Mouse (Mus musculus): ENCODE measurements around the gene Hoxb8. TPM values are rescaled to one million over a fixed set of nuclear protein-coding genes. Genes with fewer than 3 reads are reported as not detected.

Hoxb8 gene
- total RNA-seq, 4 experiments from 2014 or later: not detected

GRCm38 (mm10) chr11:96284774-96285734, 3.3 kb downstream of the Hoxb8 start:
- no peak for DNase-seq (ENCODE audit: low spot score in 2 of 2)

GRCm38 (mm10) chr11:96285771-96286738, 4.3 kb downstream of the Hoxb8 start, which contains the start of gene Hoxb7:
Hoxb7 (plus strand) TSS chr11:96286623.
- DNase-seq (ENCODE audit: low spot score in 2 of 2): no peak

DNA sequence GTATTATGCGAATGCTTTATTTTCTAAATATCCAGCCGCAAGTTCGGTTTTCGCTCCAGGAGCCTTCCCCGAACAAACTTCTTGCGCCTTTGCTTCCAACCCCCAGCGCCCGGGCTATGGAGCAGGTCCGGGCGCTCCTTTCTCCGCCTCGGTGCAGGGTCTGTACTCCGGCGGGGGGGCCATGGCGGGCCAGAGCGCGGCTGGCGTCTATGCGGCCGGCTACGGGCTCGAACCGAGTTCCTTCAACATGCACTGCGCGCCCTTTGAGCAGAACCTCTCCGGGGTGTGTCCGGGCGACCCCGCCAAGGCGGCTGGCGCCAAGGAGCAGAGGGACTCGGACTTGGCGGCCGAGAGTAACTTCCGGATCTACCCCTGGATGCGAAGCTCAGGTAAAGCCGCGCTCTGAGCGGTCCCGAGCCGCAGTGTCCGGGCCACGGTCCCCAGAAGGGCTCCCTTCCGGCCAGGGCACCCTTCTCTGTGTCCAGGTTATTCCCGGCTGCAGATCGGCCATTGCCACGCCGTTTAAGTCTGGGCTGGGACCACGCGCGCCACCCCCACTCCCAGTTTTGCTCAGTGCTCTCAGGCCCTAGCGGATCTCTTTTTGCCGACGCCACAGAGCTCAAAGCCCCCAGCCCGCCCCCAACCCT, 5.2 kb downstream of the Hoxb8 start:
- DNase-seq (ENCODE audit: low spot score in 2 of 2): no peak

GRCm38 (mm10) chr11:96287411-96287810, 5.7 kb downstream of the Hoxb8 start:
- no peak for DNase-seq (ENCODE audit: low spot score in 2 of 2)

- no peak for DNase-seq (ENCODE audit: low spot score in 2 of 2)
These were observed 6.9 kb downstream of the Hoxb8 start for GRCm38 (mm10) chr11:96288455-96289221.

GRCm38 (mm10) chr11:96289293-96289692, 7.6 kb downstream of the Hoxb8 start:
- DNase-seq (ENCODE audit: low spot score in 2 of 2): no peak

DNA sequence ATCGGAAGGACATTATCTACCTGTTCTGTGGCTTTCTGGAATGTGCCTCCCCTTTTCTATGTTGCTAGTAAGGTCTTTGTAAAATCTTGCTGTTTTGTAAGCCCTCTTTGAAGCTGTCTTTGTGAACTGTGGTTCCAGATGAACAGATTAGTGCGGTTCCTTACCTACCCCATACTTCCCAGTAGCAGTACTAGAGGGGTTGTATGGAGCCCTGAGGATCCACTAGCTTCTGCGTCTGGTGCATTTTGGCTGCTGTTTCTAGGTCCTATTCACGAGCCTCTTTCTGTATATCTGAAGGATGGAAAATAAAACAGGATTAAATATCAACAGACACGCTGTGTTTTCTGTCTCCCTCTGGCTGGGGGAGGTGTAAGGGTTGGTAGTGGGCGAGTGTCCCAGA, 8.1 kb downstream of the Hoxb8 start:
- DNase-seq (ENCODE audit: low spot score in 2 of 2): no peak

GRCm38 (mm10) chr11:96290705-96291355, 9.1 kb downstream of the Hoxb8 start:
- DNase-seq (ENCODE audit: low spot score in 2 of 2): no peak

GRCm38 (mm10) chr11:96291681-96292564, 10.2 kb downstream of the Hoxb8 start, which contains the start of gene Hoxb6:
Hoxb6 (plus strand) TSS chr11:96292476.
- no peak for DNase-seq (ENCODE audit: low spot score in 2 of 2)

GRCm38 (mm10) chr11:96292565-96293301, 11.0 kb downstream of the Hoxb8 start:
- no peak for DNase-seq (ENCODE audit: low spot score in 2 of 2)

GRCm38 (mm10) chr11:96293302-96293921, 11.7 kb downstream of the Hoxb8 start:
- DNase-seq (ENCODE audit: low spot score in 2 of 2): no peak

DNA sequence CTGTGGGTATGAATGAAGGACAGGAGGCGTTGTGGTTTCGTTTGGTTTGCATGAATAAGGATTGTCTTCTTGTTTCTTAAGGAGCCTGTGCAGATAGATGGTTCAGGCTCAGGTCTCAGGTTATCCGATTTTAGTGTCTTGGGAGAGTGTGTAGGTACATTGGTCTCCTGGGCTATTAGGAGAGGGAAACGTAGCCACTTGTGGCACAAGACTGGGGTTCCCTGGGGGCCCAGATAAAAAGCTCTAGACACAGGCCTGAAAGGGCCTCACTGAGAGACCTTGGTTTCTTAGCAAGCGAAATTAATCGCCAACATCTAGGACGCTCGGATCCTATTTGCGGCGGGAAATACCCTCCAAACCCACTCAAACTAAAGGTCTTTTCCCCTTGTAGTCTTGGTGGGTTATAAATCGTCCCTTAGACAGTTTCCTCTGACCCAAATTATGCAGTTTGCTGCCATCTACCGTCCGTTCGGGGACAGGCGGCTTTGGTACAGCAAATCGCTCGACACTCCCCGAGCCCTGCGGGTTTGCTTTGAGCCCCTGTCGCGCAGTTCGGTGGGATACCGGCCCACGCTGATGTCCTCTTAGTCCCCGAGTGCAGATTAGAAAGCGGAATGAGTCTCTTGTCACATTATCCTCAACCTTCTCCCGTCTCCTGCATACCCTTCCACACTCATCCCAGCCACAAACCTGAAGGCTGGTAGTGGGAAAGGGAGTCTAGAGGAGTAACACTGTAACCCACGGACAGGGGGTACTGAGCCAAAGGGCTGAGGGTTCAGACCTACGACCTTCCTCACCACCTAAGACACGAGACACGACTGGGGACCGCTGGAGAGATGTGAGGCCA, 12.8 kb downstream of the Hoxb8 start:
- peak in 1 of 2 experiments; percentile 40 for DNase-seq (ENCODE audit: low spot score in 2 of 2)

DNA sequence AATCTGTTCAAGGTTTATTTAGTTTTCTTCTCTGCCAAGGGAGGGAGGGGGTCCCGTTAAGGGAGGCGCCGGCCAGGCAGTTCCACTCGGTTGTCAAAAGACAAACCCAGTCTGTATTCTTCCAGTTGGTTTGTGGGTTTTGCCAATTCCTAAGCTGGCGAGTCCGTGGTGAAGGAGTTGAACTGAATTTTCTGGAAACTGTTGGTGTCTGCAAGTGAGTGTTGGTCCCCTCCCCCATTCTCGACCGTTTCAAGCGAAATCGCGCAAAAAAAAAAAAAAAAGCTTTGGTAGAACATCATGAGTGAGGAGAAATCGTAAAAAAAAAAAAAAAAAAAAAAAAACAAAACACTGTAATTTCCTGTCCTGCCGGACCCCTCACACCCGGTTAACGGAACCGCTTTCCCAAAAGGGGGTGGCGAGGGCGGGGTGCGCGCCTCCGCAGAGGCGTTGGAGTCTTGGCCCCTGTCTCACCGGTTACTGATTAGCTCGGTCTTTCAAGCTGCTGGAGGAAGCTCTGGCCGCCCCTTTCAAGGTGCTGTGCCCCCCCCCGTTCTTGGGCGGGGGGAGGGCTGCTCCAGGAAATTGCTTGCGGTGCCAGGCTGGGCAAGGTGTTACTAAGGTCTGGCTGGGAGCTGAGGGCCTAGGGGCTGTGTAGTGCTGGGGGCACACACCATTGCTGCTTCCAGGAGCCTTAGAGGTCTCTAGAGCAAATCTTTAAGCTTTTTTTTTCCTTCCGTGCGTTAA, 13.6 kb downstream of the Hoxb8 start:
- DNase-seq (ENCODE audit: low spot score in 2 of 2): no peak

- DNase-seq (ENCODE audit: low spot score in 2 of 2): no peak
These were observed 15.3 kb downstream of the Hoxb8 start for GRCm38 (mm10) chr11:96296997-96297396.

DNA sequence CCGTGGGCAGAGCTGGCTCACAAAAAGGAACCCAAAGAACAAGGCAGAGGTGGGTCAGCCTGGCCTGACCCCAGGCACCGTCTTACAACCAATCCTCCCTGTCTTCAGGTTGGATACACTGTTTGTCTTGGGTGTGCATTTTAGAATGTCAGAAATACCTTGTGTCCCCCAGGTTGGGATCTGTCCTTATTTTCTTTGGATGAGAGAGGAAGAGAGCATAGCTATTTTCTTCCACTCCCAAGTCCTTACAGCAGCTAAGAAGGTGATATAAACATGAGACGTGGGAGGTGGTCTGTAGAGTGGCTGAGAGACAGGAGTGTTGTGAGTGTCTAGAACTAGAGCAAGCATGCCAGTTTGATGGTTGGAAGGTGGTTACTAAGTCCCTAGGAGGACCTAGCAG, 15.7 kb downstream of the Hoxb8 start:
- DNase-seq (ENCODE audit: low spot score in 2 of 2): no peak
